Mouse (Mus musculus) large intestine, adult 2 months (tissue): Measurements from ENCODE around the gene Slc10a7. TPM values are rescaled to one million over a fixed set of nuclear protein-coding genes. Genes with fewer than 3 reads are reported as not detected.
"Not testable (repeated sequence)": the region's sequence is repeated elsewhere in the genome, so short reads cannot be mapped to it uniquely, and the experiment has no call there.

Experiments used
- DNase-seq: peaks from one replicate; pipeline ENCODE4 v3.0.0-alpha.2; 2012; ENCODE audit warnings: low read depth, low spot score
- WGBS: fragments of 180-500 bp; shearing (Covaris S2); methylation state at CpG from one replicate; pipeline ENCODE4 v1.1.7; 2018; 5-methylcytosine and 5-hydroxymethylcytosine counted together
- polyA plus RNA-seq: library from polyadenylated mRNA; depleted of rRNA; stranded (reverse); fragments of >200 nt; gene quantifications from 2 replicates; pipeline ENCODE4 v1.2.3, GENCODE M21; 2012

Gene Slc10a7
- polyA plus RNA-seq, 1 experiment: 8.5 TPM

- 57% methylated on average over 2 of the region's 2 CpGs for WGBS
- no peak for DNase-seq
These were observed 35.4 kb downstream of the Slc10a7 start for GRCm38 (mm10) chr8:78544545-78544944.

DNA sequence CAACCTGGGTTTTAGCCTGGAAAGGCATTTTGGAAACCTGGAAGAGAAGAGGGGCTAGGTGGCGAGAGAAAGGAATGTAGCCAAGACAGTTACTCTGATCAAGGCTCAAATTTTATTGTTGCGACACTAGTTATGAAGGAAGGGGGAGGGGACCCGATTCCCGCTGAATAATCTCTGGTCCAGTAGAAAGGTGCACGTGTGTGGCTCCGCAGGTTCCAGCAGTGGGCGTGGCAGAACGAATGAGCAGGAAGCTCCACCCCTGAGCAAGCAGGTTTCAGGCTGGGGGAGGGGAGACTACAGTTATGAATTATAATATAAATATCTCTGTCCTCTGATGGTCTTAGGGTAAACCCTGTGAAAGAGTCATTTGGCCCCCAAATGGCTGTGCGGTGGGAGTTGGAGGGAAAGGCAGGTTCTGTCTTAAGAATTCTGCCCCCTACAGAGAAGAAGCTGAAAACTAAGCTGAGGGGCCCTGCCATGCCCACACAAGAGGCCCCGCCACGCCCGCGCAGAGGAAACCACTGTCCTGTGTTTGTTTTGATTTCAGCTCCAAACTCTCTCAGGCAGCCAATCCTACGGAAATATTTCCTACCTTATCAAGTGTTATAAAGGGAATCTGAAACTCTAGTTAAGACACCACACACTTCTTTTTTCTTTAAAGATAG, 36.1 kb downstream of the Slc10a7 start:
- 28% methylated on average over 11 of the region's 14 CpGs for WGBS
- DNase-seq: not testable (repeated sequence)

- no peak for DNase-seq
- WGBS: 69% methylated on average over 10 of the region's 10 CpGs
These were observed 41.0 kb downstream of the Slc10a7 start for GRCm38 (mm10) chr8:78549971-78550751.

DNA sequence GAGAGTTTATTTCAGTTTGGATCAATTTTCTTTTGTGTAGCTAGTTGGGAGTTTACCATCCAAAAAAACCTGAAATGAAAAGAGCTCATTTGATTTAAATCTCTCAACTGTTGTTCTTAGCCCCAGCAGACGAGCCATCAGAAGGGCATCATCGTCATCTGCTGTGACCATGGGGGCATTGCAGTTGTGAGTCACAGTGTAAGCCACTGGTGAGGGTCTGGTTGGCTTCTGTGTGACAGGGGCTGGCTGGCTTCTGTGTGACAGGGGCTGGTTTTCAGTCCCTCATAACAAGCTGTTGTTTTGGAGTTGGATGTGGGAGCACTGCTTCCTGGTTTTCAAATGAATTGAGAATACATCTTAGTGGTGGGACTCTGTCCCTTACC, 41.6 kb downstream of the Slc10a7 start:
- DNase-seq: no peak
- 94% methylated on average over 2 of the region's 2 CpGs for WGBS

DNA sequence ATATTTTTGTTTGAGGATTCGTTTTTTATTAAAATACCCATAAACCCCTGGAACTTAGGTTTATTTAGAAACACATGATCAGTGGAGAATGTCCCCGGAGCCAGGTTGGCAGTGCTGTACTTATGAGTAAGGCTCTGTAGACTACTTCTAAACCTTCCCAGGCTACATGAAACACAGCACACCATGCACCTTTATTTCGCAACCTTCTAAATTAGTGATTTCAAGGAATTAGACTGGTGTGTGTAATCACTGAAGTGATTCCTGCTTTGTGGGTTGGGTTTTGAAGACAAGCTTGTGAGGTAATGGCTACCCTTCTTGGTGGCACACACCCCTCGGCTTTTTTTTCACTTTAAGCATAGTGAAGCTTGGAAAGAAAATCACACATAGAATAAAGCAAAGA, 46.7 kb downstream of the Slc10a7 start:
- no peak for DNase-seq
- 91% methylated on average over 4 of the region's 4 CpGs for WGBS

DNA sequence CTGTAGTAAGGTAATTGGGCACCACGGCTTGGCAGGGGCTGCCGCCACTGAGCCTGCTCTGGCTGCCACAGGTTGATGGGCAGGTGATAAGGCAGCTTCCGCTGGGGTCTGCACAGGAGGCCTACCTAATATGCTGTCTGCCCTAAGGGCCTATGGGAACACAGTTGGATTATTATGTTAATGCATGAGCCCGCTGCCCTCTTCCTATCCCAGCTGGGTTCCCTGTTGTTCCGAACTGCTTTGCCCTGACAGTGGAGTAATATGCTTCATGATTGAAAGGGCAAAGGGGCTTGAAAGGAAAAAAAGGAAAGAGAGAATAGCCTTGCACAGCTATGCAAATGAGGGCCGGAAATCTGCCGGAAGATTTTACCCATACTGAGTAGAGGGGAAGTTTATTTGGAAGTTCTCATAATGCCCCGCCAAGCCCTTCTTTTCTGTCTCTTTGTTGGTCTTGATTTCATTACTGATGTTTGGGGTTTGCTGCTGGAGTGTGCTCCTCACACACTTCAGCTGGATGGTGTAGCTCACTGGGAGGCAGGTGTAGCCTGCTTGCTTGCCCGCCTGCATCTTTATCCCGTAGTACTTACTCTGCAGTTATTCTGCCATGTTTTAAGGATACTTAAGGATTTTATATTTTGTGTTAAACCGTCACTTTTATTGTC, 47.8 kb downstream of the Slc10a7 start:
- DNase-seq: no peak
- WGBS: 93% methylated on average over 11 of the region's 11 CpGs

- 95% methylated on average over 6 of the region's 6 CpGs for WGBS
- no peak for DNase-seq
These were observed 52.5 kb downstream of the Slc10a7 start for GRCm38 (mm10) chr8:78561620-78562019.

- 84% methylated on average over 2 of the region's 2 CpGs for WGBS
These were observed 54.4 kb downstream of the Slc10a7 start for GRCm38 (mm10) chr8:78563466-78564058.

GRCm38 (mm10) chr8:78564200-78564599, 55.1 kb downstream of the Slc10a7 start:
- WGBS: 77% methylated on average over 5 of the region's 5 CpGs
- DNase-seq: no peak

More at GRCm38 (mm10) chr8:78563466-78564058, 54.4 kb downstream of the Slc10a7 start:
- no peak for DNase-seq

DNA sequence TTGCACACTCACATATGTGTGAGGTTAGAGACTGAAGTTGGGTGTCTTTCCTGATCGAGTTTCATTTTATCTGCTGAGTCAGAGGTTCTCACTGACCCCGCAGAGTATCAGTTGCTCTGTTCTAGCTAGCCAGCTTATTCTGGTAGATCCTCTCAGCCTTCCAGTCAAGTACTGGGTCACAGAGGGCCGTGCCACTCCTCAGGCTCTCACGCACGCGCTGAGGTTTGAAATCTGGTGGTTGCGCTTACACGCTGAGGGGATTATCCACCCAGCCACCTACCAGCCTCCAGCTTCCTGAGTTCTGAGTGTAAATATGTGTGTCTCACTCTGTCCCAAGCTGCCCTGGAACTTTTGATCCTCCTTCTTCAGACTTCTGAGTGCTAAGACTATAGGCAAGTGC, 59.0 kb downstream of the Slc10a7 start:
- 86% methylated on average over 8 of the region's 8 CpGs for WGBS
- DNase-seq: no peak

DNA sequence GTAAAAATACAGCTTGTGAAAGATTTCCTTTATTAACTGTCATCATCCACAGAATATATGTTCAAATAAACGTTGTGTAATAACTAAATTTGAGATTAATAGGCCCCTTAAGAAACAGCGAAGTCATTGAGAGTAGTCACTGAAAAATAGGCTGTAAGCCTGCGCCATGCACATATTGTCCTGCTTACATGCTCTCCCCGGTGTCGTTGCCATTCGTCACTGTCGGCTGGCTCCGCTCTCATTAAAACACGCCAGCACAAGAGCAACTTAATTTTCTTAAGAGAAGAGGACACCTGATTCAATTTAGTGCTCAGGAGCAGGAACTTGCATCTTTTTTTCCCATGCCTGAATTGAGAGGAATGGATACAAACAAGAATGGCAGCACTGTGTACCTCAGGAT, 62.4 kb downstream of the Slc10a7 start:
- WGBS: 85% methylated on average over 9 of the region's 9 CpGs
- DNase-seq: no peak

- 89% methylated on average over 7 of the region's 7 CpGs for WGBS
- no peak for DNase-seq
These were observed 65.1 kb downstream of the Slc10a7 start for GRCm38 (mm10) chr8:78574207-78574606.

GRCm38 (mm10) chr8:78577569-78577968, 68.4 kb downstream of the Slc10a7 start:
- 85% methylated on average over 10 of the region's 10 CpGs for WGBS
- no peak for DNase-seq

GRCm38 (mm10) chr8:78578036-78578435, 68.9 kb downstream of the Slc10a7 start:
- WGBS: 98% methylated on average over 3 of the region's 3 CpGs
- no peak for DNase-seq

- 72% methylated on average over 5 of the region's 5 CpGs for WGBS
- DNase-seq: no peak
These were observed 75.0 kb downstream of the Slc10a7 start for GRCm38 (mm10) chr8:78584011-78584776.

- WGBS: 51% methylated on average over 3 of the region's 3 CpGs
- DNase-seq: no peak
These were observed 75.7 kb downstream of the Slc10a7 start for GRCm38 (mm10) chr8:78584863-78585262.

DNA sequence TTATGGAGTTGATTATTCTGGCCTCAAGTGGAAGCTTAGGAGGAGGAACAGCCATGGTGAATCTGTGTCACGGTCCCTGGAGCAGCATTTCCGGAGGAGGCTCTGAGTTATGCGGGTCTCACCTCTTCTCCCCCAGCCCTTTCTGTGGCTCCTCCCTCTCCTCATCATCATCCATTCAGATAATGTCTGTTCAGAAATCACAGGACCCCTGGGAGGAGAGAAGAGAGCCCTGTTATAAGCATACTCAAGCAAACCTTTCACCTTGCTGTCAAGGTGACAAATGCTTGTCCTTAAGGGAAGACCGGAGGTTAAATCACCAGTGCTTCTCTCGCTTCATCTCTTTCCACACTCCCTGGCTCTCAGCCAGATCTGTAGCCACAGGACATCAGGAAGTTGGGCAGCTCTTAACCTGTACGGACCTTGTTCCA, 86.3 kb downstream of the Slc10a7 start:
- DNase-seq: no peak
- WGBS: 38% methylated on average over 6 of the region's 6 CpGs

- 52% methylated on average over 3 of the region's 3 CpGs for WGBS
- no peak for DNase-seq
These were observed 89.1 kb downstream of the Slc10a7 start for GRCm38 (mm10) chr8:78598237-78598636.

GRCm38 (mm10) chr8:78603084-78603483, 93.9 kb downstream of the Slc10a7 start:
- WGBS: 99% methylated on average over 5 of the region's 5 CpGs
- no peak for DNase-seq

DNA sequence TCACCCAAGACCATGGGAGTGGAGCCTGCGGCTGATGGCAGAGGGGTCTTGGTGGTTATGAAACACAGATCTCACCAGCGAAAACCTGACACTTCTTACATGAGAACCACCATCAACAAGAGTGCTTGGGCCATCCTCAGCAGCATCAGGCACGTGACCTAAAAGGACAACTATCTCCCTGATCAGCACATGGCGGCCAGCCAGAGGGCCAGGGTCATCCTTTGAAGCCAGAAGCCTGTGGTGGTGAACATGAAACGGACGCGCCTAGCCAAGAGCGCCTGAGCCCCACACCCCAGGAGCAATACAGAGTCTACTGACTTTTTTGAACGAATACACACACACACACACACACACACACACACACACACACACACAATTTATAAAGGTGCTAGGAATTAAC, 95.3 kb downstream of the Slc10a7 start:
- WGBS: 99% methylated on average over 9 of the region's 9 CpGs
- no peak for DNase-seq
